Comparison of ENCODE assay signal across 8 mouse cellular contexts in genomic region chr19:36909676-36910292, GRCm38 (mm10). TPM values are rescaled to one million over a fixed set of nuclear protein-coding genes. Genes with fewer than 3 reads are reported as not detected.
DNase-seq lines count a peak whose midpoint lies in the region; ATAC-seq and TF ChIP-seq lines count a peak whose summit lies in the region.

No protein-coding gene starts in this region.

- peak; percentile 77 for TF ChIP-seq CTCF in intestine, postnatal 0 days (IDR thresholded peaks at IDR 0.05; ENCODE audit: low read depth)

- H3K27ac ChIP-seq in intestine, postnatal 0 days (ENCODE audit: low read depth, low read length), result no peak overlapping the region

- WGBS in intestine, postnatal 0 days, result 18% methylated on average over 9 of the region's 9 CpGs

- peak; percentile 59 for DNase-seq in gastrocnemius, adult 18-20 months (ENCODE audit: low spot score)
- no peak for DNase-seq in gastrocnemius, adult 8-10 months (ENCODE audit: low spot score in 2 of 2)
- peak; percentile 83 for DNase-seq in B cell, adult 2 months
- DNase-seq in adrenal gland, postnatal 25 days, result peak; percentile 73
- DNase-seq in embryo, embryonic 9.5 days (ENCODE audit: extremely low spot score), result peak; percentile 72
- peak; percentile 85 for DNase-seq in lung, postnatal 36 days
- DNase-seq in spleen, postnatal 10 days (ENCODE audit: low spot score in 2 of 2), result peak; percentile 71 to 88

- no peak overlapping the region for H3K4me3 ChIP-seq in intestine, postnatal 0 days (ENCODE audit: low read depth, low read length)

- H3K9ac ChIP-seq in intestine, postnatal 0 days (ENCODE audit: low read depth, low read length), result no peak overlapping the region

- H3K9me3 ChIP-seq in intestine, postnatal 0 days (ENCODE audit: control insufficient read depth), result no peaks in the 10 kb centered on the region

- ATAC-seq in intestine, postnatal 0 days, result peak; percentile 69; the same call in 1 of the 2 replicates

- H3K36me3 ChIP-seq in intestine, postnatal 0 days (ENCODE audit: control insufficient read depth, insufficient read depth), result no peaks in the 10 kb centered on the region

- H3K4me1 ChIP-seq in intestine, postnatal 0 days (replicated peaks; ENCODE audit: control insufficient read depth, insufficient read depth, low read length), result no peaks in the 10 kb centered on the region

- H3K27me3 ChIP-seq in intestine, postnatal 0 days (replicated peaks; ENCODE audit: control insufficient read depth, insufficient read depth, low read length), result no peaks in the 10 kb centered on the region

- H3K4me2 ChIP-seq in intestine, postnatal 0 days (replicated peaks; ENCODE audit: low read depth), result no peak overlapping the region

RNA-seq across cellular contexts. Expression of gene Fgfbp3, which starts 9.6 kb away (rescaled TPM):
- 1 to 10 TPM; 1.7 to 2.8 TPM for total RNA-seq in gastrocnemius, adult 18-20 months (2021)
- 1 to 10 TPM; 1.0 to 2.0 (median 1.4) TPM for total RNA-seq in gastrocnemius, adult 8-10 months (2022)
- 3.3 and 8.0 TPM in 2 replicates for total RNA-seq in adrenal gland, postnatal 25 days (2021)
- 2.7 and 2.9 TPM in 2 replicates for polyA plus RNA-seq in intestine, postnatal 0 days (2015; fragmentation: Nextera tagmentation; extraction: Ambion mirVana)

RNA-seq across cellular contexts. Expression of gene Btaf1, which starts 16.1 kb away (rescaled TPM):
- total RNA-seq in gastrocnemius, adult 18-20 months (2021), result 10 to 100 TPM in 1 of 2 experiments, 1 to 10 TPM in 1; 7.9 to 13.9 TPM
- 10 to 100 TPM in 1 of 4 experiments, 1 to 10 TPM in 3; 7.8 to 10.7 (median 8.2) TPM for total RNA-seq in gastrocnemius, adult 8-10 months (2022)
- total RNA-seq in adrenal gland, postnatal 25 days (2021), result 24.0 and 30.9 TPM in 2 replicates
- polyA plus RNA-seq in intestine, postnatal 0 days (2015; fragmentation: Nextera tagmentation; extraction: Ambion mirVana), result 3.0 and 3.4 TPM in 2 replicates

Comparison
In these comparisons a context has a peak if more than half of its experiments do, and no peak if none do; other contexts are left out.
1. DNase-seq: peak in gastrocnemius, adult 18-20 months (single experiment), B cell, adult 2 months (2 of 2), adrenal gland, postnatal 25 days (single experiment), embryo, embryonic 9.5 days (single experiment), lung, postnatal 36 days (single experiment) and spleen, postnatal 10 days (2 of 2); none in gastrocnemius, adult 8-10 months (0 of 2).